Mouse (Mus musculus): Measurements from ENCODE around the gene Tescl. TPM values are rescaled to one million over a fixed set of nuclear protein-coding genes. Genes with fewer than 3 reads are reported as not detected.

Gene Tescl
- polyA plus RNA-seq, 1 experiment from 2014 or later: 0.17 TPM

- H3K4me1 ChIP-seq (ENCODE audit: control insufficient read depth, insufficient read depth, low read length): peaks cover 17% of the 10 kb centered on the region
- peaks cover 41% of the 10 kb centered on the region for H3K36me3 ChIP-seq (ENCODE audit: control insufficient read depth, insufficient read depth)
- peak overlapping the region; percentile 89 for H3K9ac ChIP-seq (ENCODE audit: low read length)
- H3K4me2 ChIP-seq (ENCODE audit: low read depth, low read length): peak overlapping the region; percentile 92
- no peaks in the 10 kb centered on the region for H3K27me3 ChIP-seq (ENCODE audit: control insufficient read depth, insufficient read depth, low read length)
- peak overlapping the region; percentile 87 for H3K4me3 ChIP-seq (ENCODE audit: low read length)
- 2% methylated on average over 12 of the region's 12 CpGs for WGBS
- no peak overlapping the region for H3K27ac ChIP-seq (ENCODE audit: low read length)
- no peaks in the 10 kb centered on the region for H3K9me3 ChIP-seq (replicated peaks; ENCODE audit: control insufficient read depth, low read length)
- no peak for ATAC-seq (replicated peaks; ENCODE audit: extremely low read depth, insufficient read depth, low FRiP score)
These were observed 35.1 kb downstream of the Tescl start for GRCm38 (mm10) chr7:24298635-24298972.

GRCm38 (mm10) chr7:24297361-24298095, 36.2 kb downstream of the Tescl start:
- Histone ChIP-seq H3K4me2 (ENCODE audit: low read depth, low read length) (no peak overlapping the region), H3K27me3 (ENCODE audit: control insufficient read depth, insufficient read depth, low read length) (no peaks in the 10 kb centered on the region), H3K9me3 (replicated peaks; ENCODE audit: control insufficient read depth, low read length) (no peaks in the 10 kb centered on the region), H3K9ac (ENCODE audit: low read length) (no peak overlapping the region), H3K36me3 (ENCODE audit: control insufficient read depth, insufficient read depth) (peaks cover 37% of the 10 kb centered on the region), H3K4me3 (ENCODE audit: low read length) (no peak overlapping the region), H3K27ac (ENCODE audit: low read length) (no peak overlapping the region), H3K4me1 (ENCODE audit: control insufficient read depth, insufficient read depth, low read length) (peaks cover 17% of the 10 kb centered on the region)
- WGBS: 89% methylated on average over 15 of the region's 15 CpGs
- ATAC-seq (replicated peaks; ENCODE audit: extremely low read depth, insufficient read depth, low FRiP score): no peak

DNA sequence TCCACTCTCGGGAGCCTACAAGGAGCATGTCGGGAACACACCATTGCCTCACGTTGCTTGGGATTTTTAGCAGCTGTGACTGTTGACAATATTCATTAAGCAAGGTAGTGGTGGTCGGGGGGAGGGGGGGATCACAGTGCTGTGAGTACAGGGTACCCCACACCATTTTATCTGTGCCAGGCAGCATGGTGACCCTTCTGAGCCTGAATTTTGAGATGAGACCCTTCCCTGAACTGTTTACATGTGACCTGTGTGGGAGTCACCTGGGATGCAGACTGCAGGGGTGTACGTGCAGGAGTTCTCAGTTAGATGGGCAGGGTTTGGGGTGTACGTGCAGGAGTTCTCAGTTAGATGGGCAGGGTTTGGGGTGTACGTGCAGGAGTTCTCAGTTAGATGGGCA, 37.4 kb downstream of the Tescl start:
- Histone ChIP-seq H3K4me3 (ENCODE audit: low read length) (no peak overlapping the region), H3K4me2 (ENCODE audit: low read depth, low read length) (no peak overlapping the region), H3K4me1 (ENCODE audit: control insufficient read depth, insufficient read depth, low read length) (peaks cover 17% of the 10 kb centered on the region), H3K27ac (ENCODE audit: low read length) (no peak overlapping the region), H3K9me3 (replicated peaks; ENCODE audit: control insufficient read depth, low read length) (no peaks in the 10 kb centered on the region), H3K9ac (ENCODE audit: low read length) (no peak overlapping the region), H3K36me3 (ENCODE audit: control insufficient read depth, insufficient read depth) (peaks cover 42% of the 10 kb centered on the region), H3K27me3 (ENCODE audit: control insufficient read depth, insufficient read depth, low read length) (no peaks in the 10 kb centered on the region)
- WGBS: 95% methylated on average over 7 of the region's 7 CpGs
- ATAC-seq (replicated peaks; ENCODE audit: extremely low read depth, insufficient read depth, low FRiP score): no peak

DNA sequence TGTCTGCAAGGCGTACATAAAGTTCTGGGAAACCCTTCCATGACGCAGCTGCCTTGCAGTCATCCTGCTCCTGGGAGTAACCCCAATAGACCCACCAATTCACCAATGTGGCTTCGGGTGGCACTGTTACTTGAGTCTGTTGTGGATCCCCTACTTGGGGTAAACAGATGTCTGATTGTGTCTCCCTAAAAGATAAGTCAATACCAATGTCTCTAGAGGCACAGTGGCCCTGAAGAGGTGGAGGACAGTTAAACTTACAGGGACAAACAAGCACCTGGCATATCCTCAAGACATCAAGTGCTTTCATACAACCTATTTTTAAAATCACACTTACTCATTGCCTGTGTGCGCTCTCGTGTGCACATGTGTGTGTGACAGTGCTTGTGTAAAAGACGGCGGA, 38.4 kb downstream of the Tescl start:
- Histone ChIP-seq H3K27me3 (ENCODE audit: control insufficient read depth, insufficient read depth, low read length) (no peaks in the 10 kb centered on the region), H3K4me2 (ENCODE audit: low read depth, low read length) (no peak overlapping the region), H3K27ac (ENCODE audit: low read length) (no peak overlapping the region), H3K9me3 (replicated peaks; ENCODE audit: control insufficient read depth, low read length) (no peaks in the 10 kb centered on the region), H3K36me3 (ENCODE audit: control insufficient read depth, insufficient read depth) (peaks cover 52% of the 10 kb centered on the region), H3K4me1 (ENCODE audit: control insufficient read depth, insufficient read depth, low read length) (peaks cover 13% of the 10 kb centered on the region), H3K9ac (ENCODE audit: low read length) (no peak overlapping the region), H3K4me3 (ENCODE audit: low read length) (no peak overlapping the region)
- ATAC-seq (replicated peaks; ENCODE audit: extremely low read depth, insufficient read depth, low FRiP score): no peak
- WGBS: 94% methylated on average over 7 of the region's 7 CpGs

GRCm38 (mm10) chr7:24294763-24295162, 39.0 kb downstream of the Tescl start:
- ATAC-seq (replicated peaks; ENCODE audit: extremely low read depth, insufficient read depth, low FRiP score): no peak
- H3K9ac ChIP-seq (ENCODE audit: low read length): no peak overlapping the region
- peaks cover 57% of the 10 kb centered on the region for H3K36me3 ChIP-seq (ENCODE audit: control insufficient read depth, insufficient read depth)
- 96% methylated on average over 4 of the region's 4 CpGs for WGBS
- peaks cover 7% of the 10 kb centered on the region for H3K4me1 ChIP-seq (ENCODE audit: control insufficient read depth, insufficient read depth, low read length)
- H3K4me3 ChIP-seq (ENCODE audit: low read length): no peak overlapping the region
- no peak overlapping the region for H3K27ac ChIP-seq (ENCODE audit: low read length)
- H3K4me2 ChIP-seq (ENCODE audit: low read depth, low read length): no peak overlapping the region
- H3K27me3 ChIP-seq (ENCODE audit: control insufficient read depth, insufficient read depth, low read length): no peaks in the 10 kb centered on the region
- H3K9me3 ChIP-seq (replicated peaks; ENCODE audit: control insufficient read depth, low read length): no peaks in the 10 kb centered on the region

DNA sequence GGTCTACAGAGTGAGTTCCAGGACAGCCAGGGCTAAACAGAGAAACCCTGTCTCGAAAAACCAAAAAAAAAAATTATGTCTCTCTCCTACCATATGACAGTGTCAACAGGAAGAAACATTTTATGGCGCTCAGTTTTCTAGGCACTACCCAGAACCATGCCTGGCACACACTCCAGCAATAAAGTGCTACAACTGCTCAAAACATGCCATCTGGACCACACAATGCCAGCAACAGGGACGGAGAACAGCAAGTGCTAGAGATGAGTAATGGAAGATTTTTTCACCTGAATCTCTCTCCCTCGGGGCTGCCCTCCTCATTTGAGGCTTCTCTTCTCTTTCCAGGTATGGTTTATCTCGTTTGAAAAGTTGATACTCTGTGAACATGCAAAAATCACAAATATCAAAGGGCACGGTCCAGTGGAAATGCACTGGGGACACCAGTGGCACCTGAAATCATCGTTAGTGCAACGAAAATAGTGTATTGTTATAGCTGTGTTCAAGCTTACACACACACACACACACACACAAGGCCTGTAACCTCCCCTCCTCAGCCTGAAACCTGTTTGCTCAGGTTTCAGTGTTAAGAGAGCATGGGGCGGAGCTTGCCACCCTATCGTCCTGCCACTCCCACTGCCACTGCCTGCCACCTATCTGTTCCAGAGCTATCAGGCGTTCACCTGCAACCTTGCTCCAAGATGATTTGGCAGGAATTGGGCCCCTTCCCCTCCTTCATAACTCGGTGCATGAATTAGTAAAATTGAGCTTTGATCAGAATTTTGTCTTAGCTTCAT, 40.5 kb downstream of the Tescl start:
- Histone ChIP-seq H3K4me1 (ENCODE audit: control insufficient read depth, insufficient read depth, low read length) (peaks cover 3% of the 10 kb centered on the region; the same call in 1 of the 2 replicates), H3K4me2 (ENCODE audit: low read depth, low read length) (no peak overlapping the region), H3K27me3 (ENCODE audit: control insufficient read depth, insufficient read depth, low read length) (no peaks in the 10 kb centered on the region), H3K27ac (ENCODE audit: low read length) (no peak overlapping the region), H3K9ac (ENCODE audit: low read length) (no peak overlapping the region), H3K9me3 (replicated peaks; ENCODE audit: control insufficient read depth, low read length) (no peaks in the 10 kb centered on the region), H3K36me3 (ENCODE audit: control insufficient read depth, insufficient read depth) (peaks cover 59% of the 10 kb centered on the region), H3K4me3 (ENCODE audit: low read length) (no peak overlapping the region)
- no peak for ATAC-seq (replicated peaks; ENCODE audit: extremely low read depth, insufficient read depth, low FRiP score)
- WGBS: 86% methylated on average over 12 of the region's 12 CpGs

- 81% methylated on average over 27 of the region's 27 CpGs for WGBS
- no peak overlapping the region for H3K27ac ChIP-seq (ENCODE audit: low read length)
- no peak for ATAC-seq (replicated peaks; ENCODE audit: extremely low read depth, insufficient read depth, low FRiP score)
- H3K9me3 ChIP-seq (replicated peaks; ENCODE audit: control insufficient read depth, low read length): no peaks in the 10 kb centered on the region
- no peaks in the 10 kb centered on the region for H3K4me1 ChIP-seq (ENCODE audit: control insufficient read depth, insufficient read depth, low read length)
- no peak overlapping the region for H3K4me2 ChIP-seq (ENCODE audit: low read depth, low read length)
- H3K27me3 ChIP-seq (ENCODE audit: control insufficient read depth, insufficient read depth, low read length): no peaks in the 10 kb centered on the region
- peaks cover 56% of the 10 kb centered on the region for H3K36me3 ChIP-seq (ENCODE audit: control insufficient read depth, insufficient read depth)
- H3K4me3 ChIP-seq (ENCODE audit: low read length): no peak overlapping the region
- H3K9ac ChIP-seq (ENCODE audit: low read length): no peak overlapping the region
These were observed 42.2 kb downstream of the Tescl start for GRCm38 (mm10) chr7:24291387-24292090.

DNA sequence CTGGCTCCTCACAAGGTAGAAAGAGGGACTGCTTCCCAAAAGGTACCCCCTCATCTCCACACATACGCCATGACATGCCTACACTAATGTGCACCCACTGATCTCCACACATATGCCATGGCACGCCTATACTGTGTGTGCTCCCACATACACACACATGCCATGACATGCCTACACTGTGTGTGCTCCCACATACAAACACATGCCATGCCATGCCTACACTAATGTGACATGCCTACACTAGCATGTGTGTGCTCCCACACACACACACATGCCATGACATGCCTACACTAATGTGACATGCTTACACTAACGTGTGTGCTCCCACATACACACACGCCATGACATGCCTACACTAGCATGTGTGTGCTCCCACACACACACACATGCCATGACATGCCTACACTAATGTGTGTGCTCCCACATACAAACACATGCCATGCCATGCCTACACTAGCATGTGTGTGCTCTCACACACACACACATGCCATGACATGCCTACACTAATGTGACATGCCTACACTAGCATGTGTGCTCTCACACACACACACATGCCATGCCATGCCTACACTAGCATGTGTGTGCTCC, 43.5 kb downstream of the Tescl start:
- no peak for ATAC-seq (replicated peaks; ENCODE audit: extremely low read depth, insufficient read depth, low FRiP score)
- no peak overlapping the region for H3K4me3 ChIP-seq (ENCODE audit: low read length)
- H3K4me1 ChIP-seq (ENCODE audit: control insufficient read depth, insufficient read depth, low read length): no peaks in the 10 kb centered on the region
- no peak overlapping the region for H3K9ac ChIP-seq (ENCODE audit: low read length)
- peaks cover 47% of the 10 kb centered on the region for H3K36me3 ChIP-seq (ENCODE audit: control insufficient read depth, insufficient read depth)
- H3K27me3 ChIP-seq (ENCODE audit: control insufficient read depth, insufficient read depth, low read length): no peaks in the 10 kb centered on the region
- no peak overlapping the region for H3K27ac ChIP-seq (ENCODE audit: low read length)
- H3K4me2 ChIP-seq (ENCODE audit: low read depth, low read length): no peak overlapping the region
- WGBS: 91% methylated on average over 4 of the region's 4 CpGs
- no peaks in the 10 kb centered on the region for H3K9me3 ChIP-seq (replicated peaks; ENCODE audit: control insufficient read depth, low read length)

Measured in heart, embryonic 16.5 days (tissue).